Mouse (Mus musculus): Measurements from ENCODE around the gene Trap1a. TPM values are rescaled to one million over a fixed set of nuclear protein-coding genes. Genes with fewer than 3 reads are reported as not detected.

Trap1a gene
- not detected in 2 replicates for polyA plus RNA-seq (2012; rRNA removed; ENCODE audit: low replicate concordance)

GRCm38 (mm10) chrX:139333263-139333994 lies at the start of gene Trap1a:
Gene Trap1a, plus strand, starts transcription at chrX:139333683.

Other genes starting within 250 kb of the Trap1a start
- not detected in 2 replicates for gene Serpina7, start 248.4 kb upstream of the Trap1a start, polyA plus RNA-seq (2012; rRNA removed; ENCODE audit: low replicate concordance)
- gene 4930513O06Rik, start 247.4 kb upstream of the Trap1a start, polyA plus RNA-seq (2012; rRNA removed; ENCODE audit: low replicate concordance) = not detected in 2 replicates
- gene 4933428M09Rik, start 154.5 kb upstream of the Trap1a start, polyA plus RNA-seq (2012; rRNA removed; ENCODE audit: low replicate concordance) = not detected in 2 replicates
- 1.4 and 4.2 TPM in 2 replicates for gene Mum1l1, start 123.6 kb upstream of the Trap1a start, polyA plus RNA-seq (2012; rRNA removed; ENCODE audit: low replicate concordance)
- gene D330045A20Rik, start 146.7 kb downstream of the Trap1a start, polyA plus RNA-seq (2012; rRNA removed; ENCODE audit: low replicate concordance) = not detected in 2 replicates
- gene Rnf128, start 229.6 kb downstream of the Trap1a start, polyA plus RNA-seq (2012; rRNA removed; ENCODE audit: low replicate concordance) = 1.7 and 2.6 TPM in 2 replicates

All from mammary gland, adult 2 months (tissue).